Mouse (Mus musculus) hindbrain, embryonic 16.5 days (tissue): ENCODE data around the gene Echdc3. TPM values are rescaled to one million over a fixed set of nuclear protein-coding genes. Genes with fewer than 3 reads are reported as not detected.

Experiments used
- ATAC-seq: fragments of 200-750 bp; cut with Nextera tagmentation; 2 replicates; pipeline ENCODE4 v1.8.0; 2017; ENCODE audit warnings: moderate TSS enrichment, moderate library complexity
- H3K27ac ChIP-seq: fragments of 300-500 bp; sonication (generic); 2 replicates; pipeline ENCODE4 v1.5.1; 2014; ENCODE audit warnings: low read depth, mild to moderate bottlenecking, control low read depth, low read length, moderate library complexity
- H3K27me3 ChIP-seq: fragments of 300-500 bp; sonication (generic); replicated peaks from 2 replicates; pipeline ENCODE4 v1.6.1; 2014; ENCODE audit warnings: low read length; ENCODE audit not compliant: control insufficient read depth, insufficient read depth
- H3K36me3 ChIP-seq: fragments of 300-500 bp; sonication (generic); 2 replicates; pipeline ENCODE4 v1.6.1; 2014; ENCODE audit warnings: mild to moderate bottlenecking, low read length, moderate library complexity, mixed read lengths; ENCODE audit not compliant: control insufficient read depth, insufficient read depth
- H3K4me1 ChIP-seq: fragments of 300-500 bp; sonication (generic); 2 replicates; pipeline ENCODE4 v1.6.1; 2014; ENCODE audit warnings: low read depth, low read length; ENCODE audit not compliant: control insufficient read depth, insufficient read depth
- H3K4me2 ChIP-seq: fragments of 300-500 bp; sonication (generic); 2 replicates; pipeline ENCODE4 v1.6.1; 2014; ENCODE audit warnings: mild to moderate bottlenecking, low read length, control low read depth, moderate library complexity
- H3K4me3 ChIP-seq: fragments of 300-500 bp; sonication (generic); 2 replicates; pipeline ENCODE4 v1.5.1; 2014; ENCODE audit warnings: mild to moderate bottlenecking, low read length, control low read depth, moderate library complexity
- H3K9ac ChIP-seq: fragments of 300-500 bp; sonication (generic); 2 replicates; pipeline ENCODE4 v1.6.1; 2014; ENCODE audit warnings: low read depth, mild to moderate bottlenecking, control low read depth, low read length, moderate library complexity
- H3K9me3 ChIP-seq: fragments of 300-500 bp; sonication (generic); 2 replicates; pipeline ENCODE4 v1.6.1; 2014; ENCODE audit warnings: mild to moderate bottlenecking, low read length, moderate library complexity; ENCODE audit not compliant: control insufficient read depth
- WGBS: fragments of 180-500 bp; shearing (Covaris S2); extraction: QIAGEN DNeasy Blood & Tissue Kit; methylation state at CpG from one replicate; pipeline ENCODE4 v1.1.7; 2014; 5-methylcytosine and 5-hydroxymethylcytosine counted together
- polyA plus RNA-seq: library from polyadenylated mRNA; unstranded; fragments of >200 nt; fragmentation: Nextera tagmentation; extraction: Ambion mirVana; gene quantifications from 2 replicates; pipeline ENCODE4 v1.2.1, GENCODE M21; 2015

The Echdc3 gene
- polyA plus RNA-seq, 1 experiment from 2014 or later, result 1.9 TPM

- H3K4me3 ChIP-seq, result no peak overlapping the region
- ATAC-seq, result no peak
- 53% methylated on average over 5 of the region's 5 CpGs for WGBS
- H3K9me3 ChIP-seq, result no peaks in the 10 kb centered on the region
- peaks cover 3% of the 10 kb centered on the region for H3K4me1 ChIP-seq
- no peaks in the 10 kb centered on the region for H3K27me3 ChIP-seq
- no peaks in the 10 kb centered on the region for H3K36me3 ChIP-seq
- H3K4me2 ChIP-seq, result no peak overlapping the region
- H3K9ac ChIP-seq, result no peak overlapping the region
- H3K27ac ChIP-seq, result no peak overlapping the region
Measured at GRCm38 (mm10) chr2:6255402-6255988, 42.7 kb upstream of the Echdc3 start.

GRCm38 (mm10) chr2:6252491-6252890, 39.7 kb upstream of the Echdc3 start:
- Histone ChIP-seq H3K27ac (no peak overlapping the region), H3K4me2 (no peak overlapping the region), H3K9ac (no peak overlapping the region), H3K4me1 (peaks cover 3% of the 10 kb centered on the region), H3K9me3 (no peaks in the 10 kb centered on the region), H3K4me3 (no peak overlapping the region), H3K27me3 (no peaks in the 10 kb centered on the region), H3K36me3 (no peaks in the 10 kb centered on the region)
- WGBS, result 96% methylated on average over 3 of the region's 3 CpGs
- no peak for ATAC-seq

GRCm38 (mm10) chr2:6251076-6251496, 38.3 kb upstream of the Echdc3 start:
- H3K4me2 ChIP-seq, result no peak overlapping the region
- H3K27me3 ChIP-seq, result no peaks in the 10 kb centered on the region
- WGBS, result 87% methylated on average over 3 of the region's 3 CpGs
- no peak overlapping the region for H3K27ac ChIP-seq
- ATAC-seq, result no peak
- H3K36me3 ChIP-seq, result no peaks in the 10 kb centered on the region
- H3K4me3 ChIP-seq, result no peak overlapping the region
- H3K9ac ChIP-seq, result no peak overlapping the region
- no peaks in the 10 kb centered on the region for H3K9me3 ChIP-seq
- H3K4me1 ChIP-seq, result peaks cover 2% of the 10 kb centered on the region

- H3K9ac ChIP-seq, result no peak overlapping the region
- no peak overlapping the region for H3K27ac ChIP-seq
- H3K36me3 ChIP-seq, result no peaks in the 10 kb centered on the region
- no peaks in the 10 kb centered on the region for H3K9me3 ChIP-seq
- H3K4me1 ChIP-seq, result no peaks in the 10 kb centered on the region
- no peak for ATAC-seq
- H3K27me3 ChIP-seq, result no peaks in the 10 kb centered on the region
- no peak overlapping the region for H3K4me2 ChIP-seq
- no peak overlapping the region for H3K4me3 ChIP-seq
- 85% methylated on average over 5 of the region's 5 CpGs for whole genome bisulfite sequencing
Measured at GRCm38 (mm10) chr2:6241446-6241845, 28.6 kb upstream of the Echdc3 start.

- ATAC-seq, result 0 out of 2 replicates have a peak, but pooled peaks have one; percentile 58
- Histone ChIP-seq H3K9ac (no peak overlapping the region), H3K36me3 (no peaks in the 10 kb centered on the region), H3K4me1 (no peaks in the 10 kb centered on the region), H3K9me3 (no peaks in the 10 kb centered on the region), H3K27me3 (no peaks in the 10 kb centered on the region), H3K4me2 (no peak overlapping the region), H3K4me3 (no peak overlapping the region), H3K27ac (no peak overlapping the region)
- 71% methylated on average over 1 of the region's 1 CpGs for WGBS
Measured at GRCm38 (mm10) chr2:6240072-6240471, 27.2 kb upstream of the Echdc3 start.

GRCm38 (mm10) chr2:6239333-6239732, 26.5 kb upstream of the Echdc3 start:
- Histone ChIP-seq H3K9me3 (no peaks in the 10 kb centered on the region), H3K36me3 (no peaks in the 10 kb centered on the region), H3K4me1 (no peaks in the 10 kb centered on the region), H3K27me3 (no peaks in the 10 kb centered on the region), H3K4me3 (no peak overlapping the region), H3K4me2 (no peak overlapping the region), H3K9ac (no peak overlapping the region), H3K27ac (no peak overlapping the region)
- WGBS, result 66% methylated on average over 4 of the region's 4 CpGs
- ATAC-seq, result no peak; the same call in 1 of the 2 replicates

GRCm38 (mm10) chr2:6238679-6239078, 25.8 kb upstream of the Echdc3 start:
- H3K36me3 ChIP-seq, result no peaks in the 10 kb centered on the region
- H3K9ac ChIP-seq, result no peak overlapping the region

GRCm38 (mm10) chr2:6238244-6238643, 25.4 kb upstream of the Echdc3 start:
- no peak overlapping the region for H3K4me2 ChIP-seq
- no peak overlapping the region for H3K4me3 ChIP-seq
- WGBS, result 56% methylated on average over 4 of the region's 4 CpGs
- H3K27me3 ChIP-seq, result no peaks in the 10 kb centered on the region
- H3K27ac ChIP-seq, result no peak overlapping the region
- no peaks in the 10 kb centered on the region for H3K9me3 ChIP-seq
- H3K36me3 ChIP-seq, result no peaks in the 10 kb centered on the region
- ATAC-seq, result no peak
- no peak overlapping the region for H3K9ac ChIP-seq
- no peaks in the 10 kb centered on the region for H3K4me1 ChIP-seq

More at GRCm38 (mm10) chr2:6238679-6239078, 25.8 kb upstream of the Echdc3 start:
- WGBS, result 46% methylated on average over 2 of the region's 2 CpGs
- no peaks in the 10 kb centered on the region for H3K9me3 ChIP-seq
- H3K27me3 ChIP-seq, result no peaks in the 10 kb centered on the region
- H3K4me3 ChIP-seq, result no peak overlapping the region
- ATAC-seq, result no peak
- no peak overlapping the region for H3K27ac ChIP-seq
- H3K4me2 ChIP-seq, result no peak overlapping the region
- H3K4me1 ChIP-seq, result no peaks in the 10 kb centered on the region

- Histone ChIP-seq H3K9ac (no peak overlapping the region), H3K36me3 (no peaks in the 10 kb centered on the region), H3K9me3 (no peaks in the 10 kb centered on the region), H3K27ac (no peak overlapping the region), H3K4me2 (no peak overlapping the region), H3K4me3 (no peak overlapping the region), H3K4me1 (no peaks in the 10 kb centered on the region), H3K27me3 (no peaks in the 10 kb centered on the region)
- ATAC-seq, result no peak
- WGBS, result 60% methylated on average over 6 of the region's 6 CpGs
Measured at GRCm38 (mm10) chr2:6233353-6233752, 20.5 kb upstream of the Echdc3 start.
